Mouse (Mus musculus) kidney, embryonic 15.5 days (tissue): ENCODE data around the gene Defb43. TPM values are rescaled to one million over a fixed set of nuclear protein-coding genes. Genes with fewer than 3 reads are reported as not detected.

ENCODE experiments used
- ATAC-seq: fragments of 200-750 bp; cut with Nextera tagmentation; replicated peaks from 2 replicates; pipeline ENCODE4 v1.8.0; 2017; ENCODE audit warnings: moderate TSS enrichment; ENCODE audit not compliant: low FRiP score
- H3K27ac ChIP-seq: fragments of 300-500 bp; sonication (generic); 2 replicates; pipeline ENCODE4 v1.5.1; 2015; ENCODE audit warnings: mild to moderate bottlenecking, inconsistent platforms
- H3K27me3 ChIP-seq: fragments of 300-500 bp; sonication (generic); 2 replicates; pipeline ENCODE4 v1.6.1; 2015; ENCODE audit warnings: inconsistent platforms
- H3K36me3 ChIP-seq: fragments of 300-500 bp; sonication (generic); 2 replicates; pipeline ENCODE4 v1.6.1; 2015; ENCODE audit warnings: inconsistent platforms
- H3K4me1 ChIP-seq: fragments of 300-500 bp; sonication (generic); 2 replicates; pipeline ENCODE4 v1.6.1; 2015; ENCODE audit warnings: inconsistent platforms
- H3K4me2 ChIP-seq: fragments of 300-500 bp; sonication (generic); 2 replicates; pipeline ENCODE4 v1.6.1; 2015; ENCODE audit warnings: moderate library complexity, mild to moderate bottlenecking, inconsistent platforms
- H3K4me3 ChIP-seq: fragments of 300-500 bp; sonication (generic); replicated peaks from 2 replicates; pipeline ENCODE4 v1.5.1; 2015; ENCODE audit warnings: mild to moderate bottlenecking, inconsistent platforms
- H3K9ac ChIP-seq: fragments of 300-500 bp; sonication (generic); 2 replicates; pipeline ENCODE4 v1.6.1; 2015; ENCODE audit warnings: mild to moderate bottlenecking, inconsistent platforms
- H3K9me3 ChIP-seq: fragments of 300-500 bp; sonication (generic); replicated peaks from 2 replicates; pipeline ENCODE4 v1.6.1; 2016; ENCODE audit warnings: inconsistent platforms
- WGBS: fragments of 180-500 bp; shearing (Covaris S2); methylation state at CpG from one replicate; pipeline ENCODE4 v1.1.7; 2015; ENCODE audit warnings: mixed read lengths; 5-methylcytosine and 5-hydroxymethylcytosine counted together
- polyA plus RNA-seq: library from polyadenylated mRNA; unstranded; fragments of >200 nt; fragmentation: Nextera tagmentation; extraction: Ambion mirVana; gene quantifications from 2 replicates; pipeline ENCODE4 v1.2.1, GENCODE M21; 2015

The Defb43 gene
- polyA plus RNA-seq: not detected in 2 replicates

DNA sequence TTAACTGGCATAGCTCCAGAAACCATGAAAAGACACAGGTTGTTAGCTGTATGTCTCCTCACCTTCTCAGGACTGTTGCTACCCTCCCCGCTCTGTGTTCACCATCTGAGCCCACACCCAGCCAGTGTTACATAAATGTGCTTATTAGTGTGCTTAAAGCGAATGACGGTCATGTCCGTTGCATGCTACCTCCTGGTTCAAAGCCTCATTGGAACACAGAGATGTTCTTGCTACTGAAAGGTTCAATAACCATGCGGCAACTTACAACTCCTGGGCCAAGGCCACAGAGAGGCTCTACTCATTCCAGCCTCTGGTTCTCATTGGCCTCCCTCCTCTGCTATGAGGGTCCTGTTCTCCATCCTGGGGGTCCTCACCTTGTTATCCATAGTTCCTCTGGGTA is at the start of gene Defb43:
TSS of gene Defb43 (plus strand) at position 301 of the 400 bp plus-strand sequence.
- no peaks in the 10 kb centered on the region for H3K9me3 ChIP-seq
- H3K9ac ChIP-seq: no peak within 1 kb of the TSS
- H3K36me3 ChIP-seq: no peaks in the 10 kb centered on the region
- no peaks in the 10 kb centered on the region for H3K4me1 ChIP-seq
- no peak for ATAC-seq
- H3K27me3 ChIP-seq: no peaks in the 10 kb centered on the region
- no peak within 1 kb of the TSS for H3K27ac ChIP-seq
- H3K4me3 ChIP-seq: no peak within 1 kb of the TSS
- no peak within 1 kb of the TSS for H3K4me2 ChIP-seq
- 96% methylated on average over 5 of the region's 5 CpGs for WGBS

DNA sequence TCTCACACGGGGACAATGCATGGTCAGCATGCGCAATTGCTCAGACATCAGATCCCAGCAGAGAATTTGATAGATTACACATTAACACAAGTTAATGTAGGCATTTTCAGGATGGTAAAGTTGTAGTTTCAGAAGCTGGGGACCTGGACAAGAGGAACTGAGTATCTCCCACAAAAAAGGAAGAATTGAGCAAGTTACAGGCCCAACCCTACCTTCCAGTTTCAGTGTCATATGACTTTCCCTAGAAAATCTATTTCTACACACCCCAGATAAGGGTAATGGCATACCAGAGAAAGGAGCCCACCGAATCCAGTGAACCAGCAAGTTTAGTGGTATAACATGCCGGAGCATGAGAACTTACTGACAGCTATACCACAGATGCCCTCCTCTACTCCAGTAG is 47.9 kb upstream of the Defb43 start:
- ATAC-seq: no peak
- Histone ChIP-seq H3K27me3 (no peaks in the 10 kb centered on the region), H3K36me3 (peaks cover 16% of the 10 kb centered on the region), H3K9me3 (no peaks in the 10 kb centered on the region), H3K4me3 (no peak overlapping the region), H3K4me1 (peaks cover 10% of the 10 kb centered on the region), H3K27ac (no peak overlapping the region), H3K4me2 (no peak overlapping the region), H3K9ac (no peak overlapping the region)
- WGBS: 76% methylated on average over 4 of the region's 4 CpGs

DNA sequence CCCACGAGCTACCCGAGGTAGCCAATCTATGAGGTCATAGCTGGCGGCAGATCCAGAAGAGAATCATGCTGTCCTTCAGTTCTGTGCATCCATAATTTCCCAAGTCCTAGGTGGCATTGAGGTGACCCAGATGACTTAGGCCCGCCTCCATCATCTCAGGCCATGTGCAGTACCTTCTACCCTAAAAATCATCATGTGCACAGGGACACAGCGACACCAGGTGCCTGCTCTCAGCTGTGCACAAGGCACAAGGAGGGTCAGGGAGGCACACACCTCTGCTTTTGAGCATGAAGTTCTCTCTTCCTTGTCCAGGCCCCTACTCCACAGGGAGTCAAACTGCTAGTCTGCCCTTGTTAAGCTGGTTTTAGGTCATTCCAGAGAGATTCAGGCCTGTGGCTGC is 46.2 kb upstream of the Defb43 start:
- peaks cover 6% of the 10 kb centered on the region for H3K36me3 ChIP-seq
- H3K27ac ChIP-seq: peak overlapping the region; percentile 78; the same call in 1 of the 2 replicates
- H3K27me3 ChIP-seq: no peaks in the 10 kb centered on the region
- no peak overlapping the region; the same call in 1 of the 2 replicates for H3K4me2 ChIP-seq
- H3K4me3 ChIP-seq: no peak overlapping the region
- 82% methylated on average over 5 of the region's 5 CpGs for WGBS
- peaks cover 10% of the 10 kb centered on the region for H3K4me1 ChIP-seq
- H3K9me3 ChIP-seq: no peaks in the 10 kb centered on the region
- 0 out of 2 replicates have a peak, but pooled peaks have one; percentile 26 for ATAC-seq
- H3K9ac ChIP-seq: no peak overlapping the region

DNA sequence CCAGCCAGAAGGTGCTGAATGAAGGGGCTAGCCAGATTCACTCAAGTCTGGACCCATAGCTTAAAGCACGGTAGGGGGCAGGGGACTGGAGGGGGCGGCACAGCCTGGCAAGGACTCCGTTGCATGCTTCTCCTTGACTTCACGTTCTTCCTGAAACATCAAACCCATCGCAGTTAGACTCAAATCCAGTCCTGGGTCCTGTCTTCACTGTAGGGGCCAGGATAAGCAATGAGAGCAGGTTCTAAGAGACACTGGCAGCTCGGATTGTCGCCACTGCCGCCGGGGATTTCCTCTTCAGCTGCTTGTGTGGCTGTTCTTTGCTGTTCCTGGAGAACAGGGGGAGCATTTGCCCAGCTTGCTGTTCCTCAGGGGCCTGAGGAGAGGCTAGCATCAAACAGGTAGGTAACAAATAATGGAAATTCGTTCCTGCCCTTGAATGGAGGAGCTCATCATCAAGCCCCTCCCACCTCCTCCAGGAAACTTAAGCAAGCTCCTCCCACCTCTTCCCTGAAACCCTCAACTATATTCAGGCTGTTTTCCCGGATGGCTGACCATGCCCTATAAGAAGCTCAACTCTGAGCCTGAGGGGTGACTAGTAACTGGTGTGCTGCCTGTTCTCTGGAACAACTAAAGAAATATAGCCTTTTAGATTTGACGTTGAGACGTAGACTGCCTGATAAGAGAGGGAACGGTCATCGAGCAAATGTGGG is 45.6 kb upstream of the Defb43 start:
- Histone ChIP-seq H3K4me2 (peak overlapping the region; percentile 60), H3K4me3 (peak overlapping the region; percentile 41), H3K4me1 (peaks cover 10% of the 10 kb centered on the region), H3K36me3 (peaks cover 6% of the 10 kb centered on the region), H3K27me3 (no peaks in the 10 kb centered on the region), H3K9me3 (no peaks in the 10 kb centered on the region), H3K27ac (peak overlapping the region; percentile 78), H3K9ac (peak overlapping the region; percentile 12; the same call in 1 of the 2 replicates)
- WGBS: 10% methylated on average over 15 of the region's 15 CpGs
- ATAC-seq: peak; percentile 81

DNA sequence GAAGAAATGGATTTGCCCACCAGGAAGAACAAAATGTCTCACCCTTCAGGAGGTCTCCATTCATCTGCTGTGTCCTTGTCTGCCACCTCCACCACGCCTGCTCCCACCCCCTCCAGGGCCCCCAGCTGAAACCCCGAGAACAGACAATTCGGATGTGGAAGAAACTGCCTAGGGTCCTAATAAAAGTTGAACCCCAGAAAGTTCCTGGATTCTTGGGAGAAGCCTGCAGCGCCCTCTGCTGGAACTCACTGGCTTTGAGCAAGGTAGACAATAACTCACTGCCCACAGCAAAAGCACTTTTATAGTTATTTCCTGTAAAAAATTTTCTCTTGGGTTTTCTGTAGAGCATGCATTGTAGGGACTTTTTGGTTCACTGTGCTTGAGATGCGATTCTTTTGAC is 36.5 kb upstream of the Defb43 start:
- Histone ChIP-seq H3K9me3 (no peaks in the 10 kb centered on the region), H3K27me3 (no peaks in the 10 kb centered on the region)
- ATAC-seq: no peak

DNA sequence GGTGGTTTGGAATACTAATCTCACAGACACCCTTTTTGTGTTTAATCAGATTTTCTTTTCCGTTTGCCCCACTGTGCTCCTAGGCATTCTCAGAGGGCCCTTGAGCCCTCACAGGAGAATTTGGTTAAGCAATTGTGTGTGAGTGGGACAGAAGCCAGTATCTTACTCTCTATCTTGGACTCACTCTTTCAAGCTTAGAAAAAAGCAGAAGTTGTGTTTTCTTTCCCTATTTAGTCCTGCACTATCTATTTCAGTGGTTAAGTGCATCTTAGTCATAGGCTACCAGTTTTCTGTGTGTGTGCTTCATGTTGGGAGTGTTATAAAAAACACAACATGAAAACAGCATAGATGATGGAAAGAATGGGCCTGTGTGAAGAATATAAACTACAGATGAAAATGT is 31.8 kb upstream of the Defb43 start:
- no peaks in the 10 kb centered on the region for H3K27me3 ChIP-seq
- no peaks in the 10 kb centered on the region for H3K36me3 ChIP-seq
- no peaks in the 10 kb centered on the region for H3K4me1 ChIP-seq
- H3K4me3 ChIP-seq: no peak overlapping the region
- H3K4me2 ChIP-seq: no peak overlapping the region
- no peak overlapping the region for H3K27ac ChIP-seq
- no peak for ATAC-seq
- WGBS: 81% methylated on average over 1 of the region's 1 CpGs
- no peaks in the 10 kb centered on the region for H3K9me3 ChIP-seq
- no peak overlapping the region for H3K9ac ChIP-seq

More for the DNA sequence above, 36.5 kb upstream of the Defb43 start:
- H3K4me3 ChIP-seq: no peak overlapping the region
- 7% methylated on average over 5 of the region's 5 CpGs for WGBS
- no peaks in the 10 kb centered on the region for H3K4me1 ChIP-seq
- no peak overlapping the region for H3K4me2 ChIP-seq
- H3K9ac ChIP-seq: no peak overlapping the region
- no peak overlapping the region for H3K27ac ChIP-seq
- H3K36me3 ChIP-seq: no peaks in the 10 kb centered on the region

DNA sequence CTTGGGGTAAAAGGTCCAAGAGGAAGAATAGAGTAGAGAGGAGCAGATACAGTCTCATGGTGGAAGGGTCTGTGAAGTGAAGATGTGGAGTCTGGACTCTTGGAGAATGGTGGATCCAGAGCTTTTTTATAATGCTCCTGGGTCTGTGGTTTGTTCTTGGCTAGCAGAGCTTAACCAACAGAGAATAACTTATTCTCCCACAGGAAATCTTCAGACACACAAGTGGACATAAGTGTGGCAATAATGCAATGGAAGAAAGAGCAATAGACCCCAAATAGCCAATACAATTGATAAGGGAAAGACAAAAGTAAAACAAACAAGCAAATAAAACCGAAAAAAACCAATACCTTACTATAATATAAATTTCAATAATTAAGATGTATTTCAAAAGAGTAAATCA is 27.2 kb upstream of the Defb43 start, which contains the start of gene Defb48:
TSS of gene Defb48 (minus strand) at position 101 of the 400 bp plus-strand sequence.
- H3K27me3 ChIP-seq: no peaks in the 10 kb centered on the region
- no peaks in the 10 kb centered on the region for H3K9me3 ChIP-seq
- H3K4me2 ChIP-seq: no peak within 1 kb of the TSS
- 84% methylated on average over 1 of the region's 1 CpGs for WGBS
- no peaks in the 10 kb centered on the region for H3K36me3 ChIP-seq
- no peak for ATAC-seq
- H3K9ac ChIP-seq: no peak within 1 kb of the TSS
- no peak within 1 kb of the TSS for H3K4me3 ChIP-seq
- H3K27ac ChIP-seq: no peak within 1 kb of the TSS
- H3K4me1 ChIP-seq: no peaks in the 10 kb centered on the region

DNA sequence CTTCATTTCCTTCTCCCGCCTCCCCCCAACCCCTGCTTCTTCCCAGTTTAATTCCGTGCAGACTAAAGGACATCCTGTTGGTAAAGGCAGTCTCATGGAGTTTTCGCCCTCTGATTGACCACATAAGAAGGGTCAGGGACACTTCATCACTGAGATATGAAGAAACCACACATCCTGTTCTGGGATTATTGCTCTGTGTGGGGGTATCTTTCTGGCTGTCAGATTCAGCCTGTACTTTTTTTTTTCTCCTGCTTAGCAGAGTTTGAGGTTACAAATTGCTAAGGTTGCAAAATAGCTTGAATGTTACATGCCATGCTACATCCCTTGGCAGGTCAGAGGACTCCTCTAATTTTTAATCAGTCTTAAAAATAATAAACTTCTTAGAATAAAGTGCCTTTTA is 20.3 kb upstream of the Defb43 start:
- no peak overlapping the region for H3K4me2 ChIP-seq
- WGBS: 63% methylated on average over 3 of the region's 3 CpGs
- H3K27ac ChIP-seq: no peak overlapping the region
- no peak for ATAC-seq
- no peak overlapping the region for H3K9ac ChIP-seq
- H3K4me3 ChIP-seq: no peak overlapping the region
- no peaks in the 10 kb centered on the region for H3K9me3 ChIP-seq
- H3K27me3 ChIP-seq: no peaks in the 10 kb centered on the region
- H3K4me1 ChIP-seq: no peaks in the 10 kb centered on the region
- no peaks in the 10 kb centered on the region for H3K36me3 ChIP-seq

DNA sequence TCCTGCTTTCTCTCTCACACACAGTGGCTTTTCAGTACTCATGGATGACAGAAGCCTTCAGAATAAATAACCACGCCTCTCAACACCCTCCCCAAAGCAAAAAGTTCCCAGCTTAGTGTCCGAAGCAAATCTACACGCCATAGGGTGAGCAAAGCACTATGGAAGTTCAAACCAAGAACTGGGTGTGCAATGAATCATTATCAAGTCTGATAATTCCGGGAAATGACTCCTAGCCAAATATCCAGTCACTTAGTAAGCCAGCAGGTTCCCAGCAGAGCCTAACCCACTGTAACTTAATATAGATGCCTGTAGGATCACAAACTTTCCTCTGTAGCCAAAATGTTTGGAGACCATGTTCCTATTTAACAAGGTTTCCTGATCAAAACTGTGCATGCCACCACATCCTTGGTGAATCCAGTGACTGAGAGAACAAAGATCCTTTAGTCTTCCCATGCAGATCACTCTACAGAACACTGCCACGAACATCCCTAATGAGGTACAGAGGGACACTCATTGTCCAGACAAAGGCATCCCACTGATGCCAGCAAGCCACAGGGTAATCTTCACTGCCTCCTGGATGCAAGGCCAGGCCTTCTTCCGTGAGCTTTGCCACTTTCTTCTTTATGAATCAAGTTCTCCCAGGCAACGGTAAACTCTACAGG is 19.6 kb upstream of the Defb43 start:
- ATAC-seq: no peak
- Histone ChIP-seq H3K4me1 (no peaks in the 10 kb centered on the region), H3K27me3 (no peaks in the 10 kb centered on the region), H3K4me2 (no peak overlapping the region), H3K4me3 (no peak overlapping the region), H3K27ac (no peak overlapping the region), H3K36me3 (no peaks in the 10 kb centered on the region), H3K9me3 (no peaks in the 10 kb centered on the region), H3K9ac (no peak overlapping the region)
- 76% methylated on average over 7 of the region's 7 CpGs for WGBS

DNA sequence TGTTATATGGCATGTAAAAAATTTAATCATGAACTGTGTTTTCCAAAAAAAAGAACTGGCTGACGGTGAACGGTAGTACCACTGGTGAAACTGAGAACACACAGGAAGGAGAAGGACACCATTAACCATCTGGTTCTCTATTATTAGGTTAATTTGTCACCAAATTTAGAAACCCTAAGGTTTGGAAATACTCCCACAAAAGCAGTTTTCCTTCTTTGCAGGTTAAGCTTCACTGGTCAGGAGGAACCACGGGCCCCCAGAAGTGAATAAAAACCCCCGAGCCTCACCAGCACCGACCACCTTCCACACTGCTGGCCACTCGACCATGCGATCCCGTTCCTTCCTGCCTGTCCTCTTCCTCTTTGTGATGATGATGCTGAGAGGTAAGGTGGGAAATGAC is 13.8 kb upstream of the Defb43 start, which contains the start of gene Defb47:
TSS of gene Defb47 (plus strand) at position 301 of the 400 bp plus-strand sequence.
- H3K4me2 ChIP-seq: no peak within 1 kb of the TSS
- H3K4me3 ChIP-seq: no peak within 1 kb of the TSS
- ATAC-seq: no peak
- H3K9ac ChIP-seq: no peak within 1 kb of the TSS
- 55% methylated on average over 8 of the region's 8 CpGs for WGBS
- H3K27me3 ChIP-seq: no peaks in the 10 kb centered on the region
- H3K36me3 ChIP-seq: no peaks in the 10 kb centered on the region
- H3K9me3 ChIP-seq: no peaks in the 10 kb centered on the region
- no peak within 1 kb of the TSS for H3K27ac ChIP-seq
- H3K4me1 ChIP-seq: peaks cover 3% of the 10 kb centered on the region; the same call in 1 of the 2 replicates

DNA sequence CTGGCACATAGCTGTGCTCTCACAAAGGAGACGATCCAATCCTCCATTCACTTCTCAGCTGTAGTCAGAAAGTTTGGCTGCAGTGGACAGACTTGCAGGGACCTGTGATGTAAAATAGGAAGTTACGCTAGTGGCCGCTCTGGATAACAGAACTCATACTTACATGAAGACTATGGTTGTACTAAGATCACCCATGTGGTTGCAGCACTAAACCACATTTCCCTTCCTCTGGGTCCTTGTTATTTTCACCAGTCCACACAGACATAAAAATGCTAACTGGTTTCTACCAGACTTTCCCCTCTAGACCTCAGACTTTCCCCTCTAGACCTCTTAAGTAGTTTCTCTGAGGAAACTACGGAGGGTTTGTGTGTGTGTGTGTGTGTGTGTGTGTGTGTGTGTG is 12.6 kb upstream of the Defb43 start:
- Histone ChIP-seq H3K4me2 (no peak overlapping the region), H3K27me3 (no peaks in the 10 kb centered on the region), H3K4me3 (no peak overlapping the region), H3K36me3 (no peaks in the 10 kb centered on the region), H3K9ac (no peak overlapping the region), H3K9me3 (no peaks in the 10 kb centered on the region), H3K4me1 (peaks cover 3% of the 10 kb centered on the region; the same call in 1 of the 2 replicates), H3K27ac (no peak overlapping the region)
- no peak for ATAC-seq
- 89% methylated on average over 4 of the region's 4 CpGs for WGBS

DNA sequence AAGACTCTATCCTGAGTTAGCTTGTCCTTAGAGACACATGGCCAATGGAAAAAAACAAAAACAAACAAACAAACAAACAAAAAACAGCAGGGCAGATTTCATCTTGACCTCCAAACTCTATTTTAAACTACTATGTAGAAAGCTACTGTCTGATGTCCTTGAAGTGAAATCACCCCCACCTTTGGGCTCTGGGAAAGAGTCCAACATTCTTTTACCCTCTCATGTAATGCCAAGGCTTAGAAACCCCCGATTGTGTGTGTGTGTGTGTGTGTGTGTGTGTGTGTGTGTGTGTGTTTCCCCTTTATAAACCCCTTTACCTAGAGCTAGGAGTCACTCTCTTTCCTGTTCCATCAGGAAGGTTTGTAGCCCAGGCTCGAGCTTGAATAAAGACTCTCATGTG is 9.0 kb upstream of the Defb43 start:
- Histone ChIP-seq H3K9me3 (no peaks in the 10 kb centered on the region), H3K27me3 (no peaks in the 10 kb centered on the region), H3K36me3 (no peaks in the 10 kb centered on the region), H3K4me3 (no peak overlapping the region), H3K9ac (no peak overlapping the region), H3K4me1 (peaks cover 1% of the 10 kb centered on the region; the same call in 1 of the 2 replicates), H3K4me2 (no peak overlapping the region), H3K27ac (no peak overlapping the region)
- no peak for ATAC-seq
- 70% methylated on average over 2 of the region's 2 CpGs for WGBS
